Mouse (Mus musculus) midbrain, postnatal 0 days (tissue): ENCODE measurements around the gene Ptprj. TPM values are rescaled to one million over a fixed set of nuclear protein-coding genes. Genes with fewer than 3 reads are reported as not detected.

Experiments
- ATAC-seq: fragments of 200-750 bp; cut with Nextera tagmentation; 2 replicates; pipeline ENCODE4 v1.8.0; 2017; ENCODE audit warnings: moderate number of reproducible peaks, mild to moderate bottlenecking, moderate TSS enrichment, moderate library complexity; ENCODE audit not compliant: low FRiP score
- DNase-seq: peaks from one replicate; pipeline ENCODE4 v3.0.0-alpha.2; 2015; ENCODE audit warnings: low spot score
- H3K27ac ChIP-seq: fragments of 300-500 bp; sonication (generic); 2 replicates; pipeline ENCODE4 v1.5.1; 2014; ENCODE audit warnings: low read depth, mild to moderate bottlenecking, low read length, mixed read lengths
- H3K27me3 ChIP-seq: fragments of 300-500 bp; sonication (generic); 2 replicates; pipeline ENCODE4 v1.6.1; 2014; ENCODE audit warnings: low read length, control low read depth, mixed read lengths; ENCODE audit not compliant: insufficient read depth
- H3K36me3 ChIP-seq: fragments of 300-500 bp; sonication (generic); 2 replicates; pipeline ENCODE4 v1.6.1; 2014; ENCODE audit warnings: low read length, control low read depth, mixed read lengths; ENCODE audit not compliant: insufficient read depth
- H3K4me1 ChIP-seq: fragments of 300-500 bp; sonication (generic); 2 replicates; pipeline ENCODE4 v1.6.1; 2014; ENCODE audit warnings: mild to moderate bottlenecking, control low read depth, antibody characterized with exemption, low read length, mixed read lengths; ENCODE audit not compliant: insufficient read depth
- H3K4me2 ChIP-seq: fragments of 300-500 bp; sonication (generic); 2 replicates; pipeline ENCODE4 v1.6.1; 2014; ENCODE audit warnings: low read depth, mild to moderate bottlenecking, low read length, mixed read lengths; ENCODE audit not compliant: poor library complexity, severe bottlenecking
- H3K4me3 ChIP-seq: fragments of 300-500 bp; sonication (generic); 2 replicates; pipeline ENCODE4 v1.5.1; 2014; ENCODE audit warnings: low read depth, mild to moderate bottlenecking, low read length, moderate library complexity
- H3K9ac ChIP-seq: fragments of 300-500 bp; sonication (generic); replicated peaks from 2 replicates; pipeline ENCODE4 v1.6.1; 2014; ENCODE audit warnings: mild to moderate bottlenecking, low read length, moderate library complexity, mixed read lengths; ENCODE audit not compliant: poor library complexity, severe bottlenecking
- H3K9me3 ChIP-seq: fragments of 300-500 bp; sonication (generic); 2 replicates; pipeline ENCODE4 v1.6.1; 2016; ENCODE audit warnings: low read length, control low read depth
- CTCF ChIP-seq: IDR thresholded peaks from 2 replicates; pipeline ENCODE4 v1.5.1; 2016; ENCODE audit warnings: antibody characterized with exemption, mild to moderate bottlenecking
- WGBS: fragments of 180-500 bp; shearing (Covaris S2); extraction: QIAGEN DNeasy Blood & Tissue Kit; methylation state at CpG from one replicate; pipeline ENCODE4 v1.1.7; 2014; 5-methylcytosine and 5-hydroxymethylcytosine counted together
- polyA plus RNA-seq: library from polyadenylated mRNA; unstranded; fragments of >200 nt; fragmentation: Nextera tagmentation; extraction: Ambion mirVana; gene quantifications from 2 replicates; pipeline ENCODE4 v1.2.1, GENCODE M21; 2015
- total RNA-seq: library from RNA; depleted of rRNA; stranded (reverse); fragments of >200 nt; gene quantifications from 2 replicates; pipeline ENCODE4 v1.2.3, GENCODE M21; 2014

Ptprj gene
- total and polyA plus RNA-seq, 2 experiments from 2014 or later = 4.3 to 36.6 TPM

GRCm38 (mm10) chr2:90470122-90470521 lies 110.3 kb downstream of the Ptprj start:
- Histone ChIP-seq H3K4me1 (no peaks in the 10 kb centered on the region), H3K36me3 (peaks cover 8% of the 10 kb centered on the region), H3K4me3 (no peak overlapping the region), H3K9ac (no peak overlapping the region), H3K27ac (no peak overlapping the region), H3K9me3 (no peaks in the 10 kb centered on the region), H3K4me2 (no peak overlapping the region), H3K27me3 (no peaks in the 10 kb centered on the region)
- peak; percentile 10; the same call in 1 of the 2 replicates for TF ChIP-seq CTCF
- ATAC-seq (no peak), DNase-seq (peak; percentile 51)
- 49% methylated on average over 6 of the region's 6 CpGs for WGBS

- ATAC-seq (no peak), DNase-seq (no peak)
- Histone ChIP-seq H3K36me3 (peaks cover 28% of the 10 kb centered on the region), H3K4me2 (no peak overlapping the region), H3K27ac (no peak overlapping the region), H3K9ac (no peak overlapping the region), H3K4me1 (no peaks in the 10 kb centered on the region), H3K27me3 (no peaks in the 10 kb centered on the region), H3K4me3 (no peak overlapping the region), H3K9me3 (no peaks in the 10 kb centered on the region)
- TF ChIP-seq CTCF = no peak
- 88% methylated on average over 7 of the region's 7 CpGs for WGBS
Measured at GRCm38 (mm10) chr2:90466480-90466879, 114.0 kb downstream of the Ptprj start.

GRCm38 (mm10) chr2:90463735-90464134 lies 116.7 kb downstream of the Ptprj start:
- H3K36me3 ChIP-seq = peaks cover 44% of the 10 kb centered on the region

GRCm38 (mm10) chr2:90462252-90462651 lies 118.2 kb downstream of the Ptprj start:
- Histone ChIP-seq H3K4me3 (no peak overlapping the region), H3K27ac (no peak overlapping the region), H3K4me1 (no peaks in the 10 kb centered on the region), H3K27me3 (no peaks in the 10 kb centered on the region), H3K9ac (no peak overlapping the region), H3K4me2 (no peak overlapping the region), H3K36me3 (peaks cover 50% of the 10 kb centered on the region), H3K9me3 (no peaks in the 10 kb centered on the region)
- no peak for ATAC-seq
- no peak for TF ChIP-seq CTCF
- DNase-seq = no peak

More at GRCm38 (mm10) chr2:90463735-90464134, 116.7 kb downstream of the Ptprj start:
- DNase-seq (no peak), ATAC-seq (no peak)
- Histone ChIP-seq H3K9ac (no peak overlapping the region), H3K4me3 (no peak overlapping the region), H3K4me2 (no peak overlapping the region), H3K9me3 (no peaks in the 10 kb centered on the region), H3K4me1 (no peaks in the 10 kb centered on the region), H3K27me3 (no peaks in the 10 kb centered on the region), H3K27ac (no peak overlapping the region)
- 98% methylated on average over 5 of the region's 5 CpGs for WGBS
- no peak for TF ChIP-seq CTCF

- Histone ChIP-seq H3K4me2 (no peak overlapping the region), H3K4me3 (no peak overlapping the region), H3K9me3 (no peaks in the 10 kb centered on the region), H3K9ac (no peak overlapping the region), H3K27ac (no peak overlapping the region), H3K36me3 (peaks cover 58% of the 10 kb centered on the region), H3K27me3 (no peaks in the 10 kb centered on the region), H3K4me1 (no peaks in the 10 kb centered on the region)
- no peak for DNase-seq
- TF ChIP-seq CTCF = no peak
- no peak for ATAC-seq
- 88% methylated on average over 12 of the region's 12 CpGs for WGBS
Measured at GRCm38 (mm10) chr2:90457946-90458345, 122.5 kb downstream of the Ptprj start.

- H3K9me3 ChIP-seq = no peaks in the 10 kb centered on the region
- no peak overlapping the region for H3K27ac ChIP-seq
- no peak overlapping the region for H3K4me3 ChIP-seq
- peaks cover 54% of the 10 kb centered on the region for H3K36me3 ChIP-seq
- no peak overlapping the region for H3K9ac ChIP-seq
- 85% methylated on average over 3 of the region's 3 CpGs for WGBS
- no peak overlapping the region for H3K4me2 ChIP-seq
- DNase-seq = no peak
- ATAC-seq = no peak
- H3K27me3 ChIP-seq = no peaks in the 10 kb centered on the region
- TF ChIP-seq CTCF = no peak
- no peaks in the 10 kb centered on the region for H3K4me1 ChIP-seq
Measured at GRCm38 (mm10) chr2:90452380-90452779, 128.1 kb downstream of the Ptprj start.
